Mouse (Mus musculus) hindbrain, embryonic 12.5 days (tissue): ENCODE measurements around the gene Yjefn3. TPM values are rescaled to one million over a fixed set of nuclear protein-coding genes. Genes with fewer than 3 reads are reported as not detected.

Experiments
- ATAC-seq: fragments of 200-750 bp; cut with Nextera tagmentation; 2 replicates; pipeline ENCODE4 v1.8.0; 2017; ENCODE audit warnings: moderate TSS enrichment; ENCODE audit not compliant: low FRiP score
- H3K27ac ChIP-seq: fragments of 300-500 bp; sonication (generic); 2 replicates; pipeline ENCODE4 v1.5.1; 2016; ENCODE audit warnings: mild to moderate bottlenecking
- H3K27me3 ChIP-seq: fragments of 300-500 bp; sonication (generic); 2 replicates; pipeline ENCODE4 v1.6.1; 2016; ENCODE audit warnings: mild to moderate bottlenecking
- H3K36me3 ChIP-seq: fragments of 300-500 bp; sonication (generic); 2 replicates; pipeline ENCODE4 v1.6.1; 2016; ENCODE audit warnings: mild to moderate bottlenecking
- H3K4me1 ChIP-seq: fragments of 300-500 bp; sonication (generic); 2 replicates; pipeline ENCODE4 v1.6.1; 2016
- H3K4me2 ChIP-seq: fragments of 300-500 bp; sonication (generic); replicated peaks from 2 replicates; pipeline ENCODE4 v1.6.1; 2016; ENCODE audit warnings: mild to moderate bottlenecking
- H3K4me3 ChIP-seq: fragments of 300-500 bp; sonication (generic); 2 replicates; pipeline ENCODE4 v1.5.1; 2016; ENCODE audit warnings: mild to moderate bottlenecking
- H3K9ac ChIP-seq: fragments of 300-500 bp; sonication (generic); 2 replicates; pipeline ENCODE4 v1.6.1; 2016; ENCODE audit warnings: mild to moderate bottlenecking, moderate library complexity
- H3K9me3 ChIP-seq: fragments of 300-500 bp; sonication (generic); replicated peaks from 2 replicates; pipeline ENCODE4 v1.6.1; 2016; ENCODE audit warnings: mild to moderate bottlenecking
- WGBS: fragments of 180-500 bp; shearing (Covaris S2); methylation state at CpG from one replicate; pipeline ENCODE4 v1.1.7; 2016; 5-methylcytosine and 5-hydroxymethylcytosine counted together
- polyA plus RNA-seq: library from polyadenylated mRNA; unstranded; fragments of >200 nt; fragmentation: Nextera tagmentation; extraction: Ambion mirVana; gene quantifications from 2 replicates; pipeline ENCODE4 v1.2.1, GENCODE M21; 2016

Gene Yjefn3
- polyA plus RNA-seq, 1 experiment from 2014 or later: 10.1 TPM

DNA sequence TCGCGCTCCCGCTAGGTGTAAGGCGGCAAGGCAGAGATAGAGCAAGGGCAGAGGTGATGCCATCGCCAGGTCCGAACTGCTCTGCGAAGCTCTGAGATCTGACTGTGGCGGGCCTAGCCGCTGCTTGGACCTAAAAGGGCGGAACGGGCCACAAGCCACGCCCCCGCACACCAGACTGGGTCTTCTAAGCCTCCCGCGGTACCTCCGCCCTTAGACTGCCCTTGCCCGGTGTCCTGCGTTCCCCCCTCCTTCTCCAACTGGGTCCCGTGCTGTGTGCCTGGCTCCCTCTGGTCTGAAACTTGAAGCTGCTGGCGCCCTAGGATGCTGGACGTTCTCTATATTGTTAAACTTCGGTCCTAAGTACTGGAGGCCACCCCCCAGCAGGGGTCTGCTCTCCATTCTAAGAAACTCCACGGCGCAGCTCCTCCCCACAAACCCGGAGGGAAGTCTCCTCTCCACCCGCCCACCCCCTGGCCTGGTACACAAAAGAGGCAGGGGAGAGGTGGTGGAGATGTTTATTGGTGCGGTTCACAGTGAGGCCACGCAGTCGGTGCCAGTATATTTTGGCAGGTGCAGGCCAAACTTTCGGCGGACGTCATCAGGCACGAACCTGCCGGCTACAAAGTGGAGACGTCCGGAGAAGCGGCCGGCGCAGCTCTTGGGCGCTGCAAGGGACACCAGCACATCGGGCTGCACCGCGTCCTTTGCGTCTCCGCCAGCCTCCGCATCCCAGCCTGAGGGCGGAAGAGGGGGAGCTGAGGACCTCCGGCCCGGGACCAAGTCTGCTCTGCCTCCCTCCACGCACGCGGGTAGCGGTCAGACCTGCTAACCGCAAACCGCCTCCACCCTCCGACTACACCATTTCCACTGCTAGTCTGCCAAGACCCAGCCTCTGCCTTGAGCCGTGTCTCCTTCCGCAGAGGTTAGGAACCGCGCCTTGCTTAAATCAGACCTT is 14.9 kb downstream of the Yjefn3 start, which contains the start of gene Cilp2:
Cilp2 (minus strand) TSS at position 399 of the 955 bp plus-strand sequence.
- peaks cover 40% of the 10 kb centered on the region for H3K4me1 ChIP-seq
- H3K36me3 ChIP-seq: no peaks in the 10 kb centered on the region
- H3K9me3 ChIP-seq: no peaks in the 10 kb centered on the region
- ATAC-seq: no peak
- H3K9ac ChIP-seq: 0 out of 2 replicates have a peak within 1 kb of the TSS, but pooled peaks have one; percentile 41
- H3K27ac ChIP-seq: no peak within 1 kb of the TSS
- H3K27me3 ChIP-seq: peaks cover 88% of the 10 kb centered on the region
- under 1% methylated on average over 55 of the region's 60 CpGs for WGBS
- peak within 1 kb of the TSS; percentile 26 for H3K4me3 ChIP-seq
- peak within 1 kb of the TSS; percentile 42 for H3K4me2 ChIP-seq

DNA sequence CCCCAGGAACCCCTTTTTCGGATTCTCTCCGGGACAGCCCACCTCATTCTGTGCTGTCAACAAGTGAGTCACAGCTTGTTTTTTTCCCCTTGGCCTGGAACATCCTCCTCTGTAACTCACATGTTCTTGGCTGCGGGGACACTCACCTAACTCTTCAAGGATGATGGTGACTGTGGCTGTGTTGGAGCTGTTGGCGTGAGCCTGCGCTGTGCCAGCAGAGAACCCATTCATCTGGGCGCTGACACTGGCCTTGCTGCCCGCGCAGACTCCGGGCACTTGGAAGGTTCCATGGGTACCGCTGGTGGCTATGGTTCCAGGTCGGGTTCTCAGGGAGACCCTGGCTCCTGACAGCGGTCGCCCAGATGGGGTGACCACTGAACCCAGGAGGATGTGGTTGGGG is 18.4 kb downstream of the Yjefn3 start:
- Histone ChIP-seq H3K9me3 (no peaks in the 10 kb centered on the region), H3K4me3 (no peak overlapping the region), H3K27ac (no peak overlapping the region), H3K27me3 (peaks cover 100% of the 10 kb centered on the region), H3K4me1 (peaks cover 36% of the 10 kb centered on the region), H3K4me2 (no peak overlapping the region), H3K36me3 (no peaks in the 10 kb centered on the region), H3K9ac (no peak overlapping the region)
- no peak for ATAC-seq
- WGBS: 56% methylated on average over 13 of the region's 13 CpGs

DNA sequence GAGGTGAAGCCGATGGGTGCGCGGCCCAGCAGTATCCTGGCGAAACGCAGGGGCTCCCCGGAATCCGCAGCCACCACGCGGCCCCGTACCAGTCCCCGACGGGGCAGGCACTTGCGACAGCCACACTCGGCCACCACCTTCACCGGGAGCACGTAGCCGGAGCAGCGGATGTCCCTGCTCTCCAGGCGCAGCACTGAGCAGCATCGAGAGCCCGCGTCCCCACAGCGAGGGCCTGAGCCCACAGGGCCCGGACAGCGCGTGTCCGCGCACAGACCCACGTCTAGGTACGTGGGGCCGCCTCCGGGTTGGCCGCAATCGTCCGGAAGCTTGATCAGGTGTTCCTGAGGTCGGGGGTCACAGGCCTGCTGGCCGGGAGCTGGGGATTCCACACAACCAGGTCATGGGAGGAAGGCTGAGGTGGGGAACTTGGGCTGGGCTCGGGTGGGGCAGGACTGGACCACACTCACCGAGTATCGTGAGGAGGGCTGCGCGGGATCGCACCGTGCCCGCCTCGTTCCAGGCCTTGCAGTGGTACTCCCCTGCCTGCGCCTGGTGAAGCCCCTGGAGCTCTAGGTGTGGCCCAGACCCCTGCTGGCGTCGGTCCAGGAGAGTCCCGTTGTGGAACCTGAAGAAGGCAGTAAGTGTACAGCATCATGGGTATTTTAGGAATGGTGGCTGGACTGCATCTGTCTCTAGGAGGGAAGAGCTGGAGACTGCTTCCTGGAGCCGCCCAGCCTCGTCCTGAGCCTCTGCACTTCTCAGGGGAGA is 19.5 kb downstream of the Yjefn3 start:
- 16% methylated on average over 52 of the region's 52 CpGs for WGBS
- peak overlapping the region; percentile 39 for H3K4me3 ChIP-seq

DNA sequence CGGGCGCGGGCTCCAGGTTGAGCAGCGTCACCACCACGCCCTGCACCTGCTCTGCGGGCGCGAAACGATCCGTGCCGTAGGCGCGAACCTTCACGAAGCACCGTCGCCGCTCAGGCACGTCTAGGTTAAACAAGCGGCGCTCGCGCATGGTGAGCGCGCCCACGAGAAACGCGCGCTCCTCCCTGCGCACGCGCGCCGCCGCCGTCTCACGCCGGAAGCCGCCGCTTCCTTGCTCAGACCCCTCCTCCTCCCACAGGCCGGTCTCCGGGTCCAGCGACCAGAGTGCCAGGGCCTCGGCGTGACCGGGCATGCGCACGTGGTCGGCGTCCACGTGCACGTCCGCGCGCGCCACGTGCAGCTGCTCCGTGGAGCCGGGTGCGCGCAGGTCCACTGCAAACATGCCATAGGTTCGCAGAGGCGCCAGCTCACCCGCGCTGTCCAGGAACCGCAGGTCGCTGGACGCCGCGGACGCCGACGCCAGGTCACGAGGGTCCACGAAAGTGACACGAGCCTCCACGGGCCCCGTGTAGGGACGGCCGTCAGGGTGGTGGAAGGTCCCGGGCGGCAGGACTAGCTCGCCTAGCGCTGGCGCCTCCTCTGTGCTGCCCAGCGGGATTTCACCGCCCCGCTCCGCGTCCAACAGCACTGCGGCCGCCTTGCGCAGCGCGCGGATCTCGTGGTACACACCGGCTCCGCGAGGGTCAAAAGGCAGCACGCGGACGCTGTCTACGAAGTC is 20.3 kb downstream of the Yjefn3 start:
- WGBS: 5% methylated on average over 101 of the region's 103 CpGs
- Histone ChIP-seq H3K36me3 (no peaks in the 10 kb centered on the region), H3K9me3 (no peaks in the 10 kb centered on the region), H3K4me2 (peak overlapping the region; percentile 54), H3K27ac (no peak overlapping the region), H3K4me3 (peak overlapping the region; percentile 39), H3K9ac (peak overlapping the region; percentile 43; the same call in 1 of the 2 replicates), H3K27me3 (peaks cover 92% of the 10 kb centered on the region), H3K4me1 (peaks cover 16% of the 10 kb centered on the region)
- peak; percentile 55 for ATAC-seq

More for the DNA sequence above, 19.5 kb downstream of the Yjefn3 start:
- no peaks in the 10 kb centered on the region for H3K36me3 ChIP-seq
- H3K4me2 ChIP-seq: no peak overlapping the region
- no peaks in the 10 kb centered on the region for H3K9me3 ChIP-seq
- no peak overlapping the region for H3K9ac ChIP-seq
- H3K4me1 ChIP-seq: peaks cover 24% of the 10 kb centered on the region
- no peak overlapping the region for H3K27ac ChIP-seq
- no peak for ATAC-seq
- H3K27me3 ChIP-seq: peaks cover 98% of the 10 kb centered on the region

DNA sequence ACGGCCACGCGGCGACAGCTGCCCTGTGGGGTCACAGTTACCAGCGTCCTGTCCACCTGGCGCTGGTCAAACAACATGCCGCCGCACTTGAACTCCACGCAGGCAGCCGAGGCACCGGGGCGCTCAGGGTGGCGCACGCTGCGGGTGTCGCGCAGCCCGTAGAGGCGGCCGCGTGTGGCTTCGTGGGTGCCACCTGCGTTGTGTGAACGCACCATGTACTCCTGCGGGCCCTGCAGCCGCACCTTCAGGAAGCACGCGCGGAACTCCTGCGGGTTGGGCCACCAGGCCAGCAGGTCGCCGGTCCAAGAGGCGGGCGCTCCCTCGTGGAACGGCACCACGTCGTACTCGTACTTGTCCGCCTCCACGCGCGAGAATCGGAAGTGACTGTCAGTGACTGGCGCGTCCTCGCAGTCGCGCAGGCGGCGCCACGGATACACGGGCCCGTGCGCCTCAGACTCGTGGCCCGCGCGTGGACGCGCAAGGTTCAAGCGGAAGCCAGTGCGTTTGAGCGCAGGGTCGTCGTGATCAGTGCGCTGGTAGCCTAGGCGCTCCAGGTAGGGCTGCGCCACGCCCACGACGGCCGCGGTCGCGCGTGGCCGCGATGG is 21.1 kb downstream of the Yjefn3 start:
- no peak for ATAC-seq
- Histone ChIP-seq H3K4me3 (peak overlapping the region; percentile 39), H3K36me3 (no peaks in the 10 kb centered on the region), H3K9me3 (no peaks in the 10 kb centered on the region), H3K4me2 (peak overlapping the region; percentile 54), H3K27ac (no peak overlapping the region), H3K9ac (peak overlapping the region; percentile 43), H3K4me1 (peaks cover 12% of the 10 kb centered on the region), H3K27me3 (peaks cover 92% of the 10 kb centered on the region)
- WGBS: 15% methylated on average over 79 of the region's 79 CpGs

DNA sequence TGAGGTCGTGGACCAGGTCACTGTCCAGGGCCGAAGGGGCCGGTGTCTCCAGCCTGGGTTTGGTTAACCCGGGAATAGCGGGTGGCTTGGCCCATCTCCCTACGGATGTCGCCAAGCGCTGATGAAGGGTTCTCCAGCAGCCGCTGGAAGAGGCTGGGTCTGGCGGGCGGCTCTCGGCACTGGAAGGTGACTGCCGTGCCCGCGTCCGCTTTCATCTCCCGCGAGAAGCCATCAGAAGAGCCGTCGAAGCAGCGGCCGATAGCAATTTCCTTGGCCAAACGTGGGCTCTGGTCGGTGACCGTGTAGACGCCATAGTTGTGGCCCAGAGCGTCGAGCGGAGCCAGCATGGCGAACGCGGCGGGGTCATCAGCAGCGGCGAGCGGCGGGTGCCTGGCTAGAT is 21.7 kb downstream of the Yjefn3 start:
- peak overlapping the region; percentile 54 for H3K4me2 ChIP-seq
- H3K27ac ChIP-seq: no peak overlapping the region
- H3K27me3 ChIP-seq: peaks cover 92% of the 10 kb centered on the region
- peak overlapping the region; percentile 39 for H3K4me3 ChIP-seq
- peaks cover 11% of the 10 kb centered on the region for H3K4me1 ChIP-seq
- no peak overlapping the region for H3K9ac ChIP-seq
- no peaks in the 10 kb centered on the region for H3K9me3 ChIP-seq
- no peak for ATAC-seq
- WGBS: 8% methylated on average over 37 of the region's 37 CpGs
- H3K36me3 ChIP-seq: no peaks in the 10 kb centered on the region

DNA sequence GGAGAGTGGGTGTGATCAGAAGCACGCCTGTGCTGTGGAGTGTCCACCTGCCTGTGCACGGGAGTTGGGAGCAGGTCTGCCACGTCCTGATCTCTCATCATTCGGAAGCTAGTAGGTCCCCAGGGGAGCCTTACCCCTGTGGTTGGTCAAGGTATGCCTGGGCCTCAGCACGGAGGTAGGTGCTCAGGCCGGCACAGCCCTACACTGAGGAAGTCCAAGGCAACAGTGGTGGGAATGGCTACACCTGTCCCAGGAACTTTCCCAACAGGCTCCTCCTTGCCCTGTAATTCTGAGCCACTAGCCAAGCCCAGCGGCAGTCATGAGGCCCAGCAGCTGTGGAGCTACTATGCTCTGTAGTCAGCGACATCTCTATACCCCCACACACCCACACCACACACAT is 22.8 kb downstream of the Yjefn3 start:
- peaks cover 9% of the 10 kb centered on the region for H3K4me1 ChIP-seq
- 67% methylated on average over 8 of the region's 8 CpGs for WGBS
- no peak overlapping the region for H3K4me3 ChIP-seq
- no peaks in the 10 kb centered on the region for H3K36me3 ChIP-seq
- no peak overlapping the region for H3K27ac ChIP-seq
- H3K27me3 ChIP-seq: peaks cover 84% of the 10 kb centered on the region
- no peak for ATAC-seq
- H3K4me2 ChIP-seq: no peak overlapping the region
- H3K9me3 ChIP-seq: no peaks in the 10 kb centered on the region
- H3K9ac ChIP-seq: no peak overlapping the region

DNA sequence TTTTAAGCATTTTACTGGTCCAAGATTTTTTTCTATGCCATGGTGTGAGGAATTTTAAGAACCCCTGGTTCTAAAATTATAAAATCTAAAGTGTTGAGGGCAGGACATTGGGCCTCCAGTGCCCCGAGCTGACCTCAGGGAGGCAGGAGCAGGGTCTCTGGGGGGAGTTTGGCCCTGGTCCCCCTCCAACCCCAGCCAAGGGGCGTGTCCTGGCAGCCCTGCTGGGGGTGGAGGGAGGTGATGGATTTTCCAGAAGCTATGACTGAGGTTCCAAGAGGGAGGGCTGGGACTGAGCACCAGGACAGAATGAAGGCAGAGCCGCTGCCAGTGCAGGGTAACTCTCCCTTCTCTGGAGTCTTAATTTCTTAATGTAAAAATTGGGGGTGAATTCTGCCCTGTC is 24.5 kb downstream of the Yjefn3 start:
- Histone ChIP-seq H3K36me3 (no peaks in the 10 kb centered on the region), H3K4me3 (no peak overlapping the region), H3K4me1 (peaks cover 9% of the 10 kb centered on the region), H3K9ac (no peak overlapping the region), H3K27ac (no peak overlapping the region), H3K4me2 (no peak overlapping the region), H3K27me3 (peaks cover 67% of the 10 kb centered on the region), H3K9me3 (no peaks in the 10 kb centered on the region)
- WGBS: 63% methylated on average over 3 of the region's 3 CpGs
- no peak for ATAC-seq

DNA sequence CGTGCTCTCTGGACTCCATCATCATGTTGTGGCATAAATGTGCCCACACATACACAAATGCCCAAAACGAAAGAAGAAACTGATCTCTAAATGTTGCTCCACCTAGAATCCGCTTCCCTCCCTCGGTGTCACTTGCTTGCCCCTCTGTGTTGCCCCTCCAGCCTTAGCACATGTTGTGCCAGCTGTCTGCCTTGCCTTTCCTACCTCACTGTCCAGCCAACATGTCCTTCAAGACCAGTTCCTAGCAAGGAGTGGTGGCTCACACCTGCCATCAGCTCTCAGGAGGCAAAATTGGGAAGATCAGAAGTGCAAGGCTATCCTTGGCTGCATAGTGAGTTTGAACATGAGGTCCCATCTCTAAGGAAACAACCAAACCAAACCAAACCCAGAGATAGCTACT is 25.1 kb downstream of the Yjefn3 start:
- peaks cover 61% of the 10 kb centered on the region for H3K27me3 ChIP-seq

DNA sequence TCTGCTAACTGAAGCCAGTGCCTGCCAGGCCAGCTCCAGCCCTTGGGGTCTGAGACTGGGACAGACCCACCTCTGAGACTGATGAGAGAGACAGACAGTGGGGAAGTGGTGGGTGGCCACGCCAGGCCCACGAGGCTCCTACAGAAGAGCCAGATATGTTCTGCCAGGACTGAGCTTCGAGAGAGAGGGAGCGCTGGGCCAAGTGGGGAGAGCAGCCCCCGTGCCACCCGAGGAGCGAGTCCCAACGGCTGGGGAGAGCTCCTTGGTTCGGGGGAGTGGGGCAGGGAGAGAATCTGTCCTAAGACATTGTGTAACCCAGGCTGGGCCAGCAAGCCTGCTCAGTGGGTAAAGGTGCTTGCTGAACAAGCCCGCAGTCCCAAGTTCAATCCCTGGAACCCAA is 25.5 kb downstream of the Yjefn3 start:
- H3K4me3 ChIP-seq: no peak overlapping the region
- H3K4me2 ChIP-seq: no peak overlapping the region
- no peak overlapping the region for H3K27ac ChIP-seq
- H3K4me1 ChIP-seq: peaks cover 6% of the 10 kb centered on the region
- WGBS: 81% methylated on average over 10 of the region's 10 CpGs
- H3K9me3 ChIP-seq: no peaks in the 10 kb centered on the region
- peaks cover 5% of the 10 kb centered on the region for H3K36me3 ChIP-seq
- H3K9ac ChIP-seq: no peak overlapping the region
- peaks cover 56% of the 10 kb centered on the region for H3K27me3 ChIP-seq
- ATAC-seq: no peak

More for the DNA sequence above, 25.1 kb downstream of the Yjefn3 start:
- no peaks in the 10 kb centered on the region for H3K9me3 ChIP-seq
- H3K4me2 ChIP-seq: no peak overlapping the region
- WGBS: 84% methylated on average over 4 of the region's 4 CpGs
- no peak overlapping the region for H3K4me3 ChIP-seq
- peaks cover 3% of the 10 kb centered on the region; the same call in 1 of the 2 replicates for H3K36me3 ChIP-seq
- ATAC-seq: no peak
- no peak overlapping the region for H3K9ac ChIP-seq
- H3K27ac ChIP-seq: no peak overlapping the region
- peaks cover 9% of the 10 kb centered on the region for H3K4me1 ChIP-seq

DNA sequence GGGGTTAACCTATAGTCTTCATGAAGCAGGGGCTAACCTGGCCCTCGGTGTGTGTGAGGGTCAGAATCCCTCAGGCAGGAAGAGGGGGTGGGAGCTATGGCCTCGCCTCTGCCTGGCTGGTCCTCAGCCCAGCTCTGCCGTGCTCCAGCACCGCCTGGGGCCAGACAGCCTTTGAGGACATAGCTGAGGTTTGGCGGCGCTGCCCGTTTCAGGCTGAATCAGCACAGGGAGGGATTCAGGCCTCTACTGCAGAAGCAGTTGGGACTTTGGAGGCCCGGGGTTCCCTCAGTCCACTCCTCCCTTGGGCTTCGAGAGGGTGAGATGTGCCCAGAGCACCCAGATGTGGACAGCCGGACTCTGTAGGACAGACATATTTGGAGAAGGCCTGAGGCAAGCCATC is 26.4 kb downstream of the Yjefn3 start:
- WGBS: 39% methylated on average over 10 of the region's 10 CpGs
- Histone ChIP-seq H3K27me3 (peaks cover 48% of the 10 kb centered on the region), H3K4me3 (no peak overlapping the region), H3K27ac (no peak overlapping the region), H3K36me3 (peaks cover 11% of the 10 kb centered on the region), H3K9me3 (no peaks in the 10 kb centered on the region), H3K9ac (no peak overlapping the region), H3K4me1 (no peaks in the 10 kb centered on the region; the same call in 1 of the 2 replicates), H3K4me2 (no peak overlapping the region)
- ATAC-seq: no peak
